Mouse (Mus musculus) yolk sac, embryonic 10.5 days (tissue): ENCODE measurements at regions not wholly inside any gene's neighbourhood (a gene's known extent, or its start where the extent isn't known, plus 50 kb on each side); places are given as distances from the start of the nearest gene placed in this dataset.
"Not testable (repeated sequence)": the region's sequence is repeated elsewhere in the genome, so short reads cannot be mapped to it uniquely, and the experiment has no call there.

ENCODE experiments used
- DNase-seq: peaks from one replicate; pipeline ENCODE4 v3.0.0-alpha.2; 2017; ENCODE audit warnings: low spot score

DNA sequence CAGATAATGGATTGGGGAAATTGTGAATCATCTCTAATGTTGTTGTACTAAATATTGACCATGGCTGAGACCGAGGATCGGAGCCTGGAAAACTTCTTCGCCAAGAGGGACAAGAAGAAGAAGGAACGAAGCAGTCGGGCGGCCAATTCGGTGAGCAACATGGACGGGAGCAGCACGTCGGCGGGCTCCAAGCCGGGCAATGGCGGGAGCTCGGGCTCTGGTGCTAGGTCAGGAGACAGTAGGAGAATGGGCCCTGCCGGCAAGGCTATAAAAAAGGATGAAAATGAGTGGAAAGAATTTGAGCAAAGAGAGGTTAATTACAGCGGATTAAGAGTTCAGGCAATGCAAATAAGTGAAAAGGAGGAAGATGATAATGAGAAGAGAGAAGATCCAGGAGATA is 55.0 kb upstream of the Zfp990 start:
- not testable (repeated sequence) for DNase-seq

DNA sequence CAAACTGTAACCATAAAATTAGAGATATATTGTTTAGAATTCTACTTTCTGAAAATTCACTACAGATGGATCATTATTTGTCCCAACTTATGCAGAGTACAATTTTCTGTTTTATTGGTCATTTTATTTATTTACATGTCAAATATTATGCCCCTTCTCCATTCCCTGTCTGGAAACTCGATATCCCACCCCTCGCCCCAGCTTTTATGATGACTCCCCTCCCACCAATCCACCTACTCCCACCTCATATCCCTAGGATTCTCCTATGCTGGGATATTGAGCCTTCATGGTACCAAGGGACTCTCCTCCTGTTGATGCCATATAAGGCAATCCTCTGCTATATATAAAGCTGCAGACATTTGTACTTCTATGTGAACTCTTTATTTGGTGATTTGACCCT is 62.0 kb upstream of the Zfp990 start:
- DNase-seq = no peak

DNA sequence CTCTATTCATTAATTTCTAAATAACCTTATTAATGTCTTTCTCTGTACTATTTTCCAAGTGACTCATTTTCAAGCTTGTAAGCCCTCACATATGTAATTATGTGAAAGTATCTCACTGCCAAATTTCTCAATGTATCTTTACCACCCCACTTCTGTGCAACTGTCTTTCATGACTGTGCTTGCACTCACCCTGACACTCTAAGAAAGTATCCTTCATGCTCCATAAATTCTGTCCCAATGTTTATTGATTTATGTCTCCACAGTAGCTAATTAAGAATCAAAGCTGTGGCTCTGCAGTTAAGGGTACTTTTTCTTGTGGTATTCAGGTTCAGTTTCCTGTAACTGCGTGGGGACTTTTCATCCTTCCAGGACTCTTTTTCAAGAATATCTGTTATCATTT is 73.8 kb upstream of the Zfp990 start:
- DNase-seq = not testable (repeated sequence)

DNA sequence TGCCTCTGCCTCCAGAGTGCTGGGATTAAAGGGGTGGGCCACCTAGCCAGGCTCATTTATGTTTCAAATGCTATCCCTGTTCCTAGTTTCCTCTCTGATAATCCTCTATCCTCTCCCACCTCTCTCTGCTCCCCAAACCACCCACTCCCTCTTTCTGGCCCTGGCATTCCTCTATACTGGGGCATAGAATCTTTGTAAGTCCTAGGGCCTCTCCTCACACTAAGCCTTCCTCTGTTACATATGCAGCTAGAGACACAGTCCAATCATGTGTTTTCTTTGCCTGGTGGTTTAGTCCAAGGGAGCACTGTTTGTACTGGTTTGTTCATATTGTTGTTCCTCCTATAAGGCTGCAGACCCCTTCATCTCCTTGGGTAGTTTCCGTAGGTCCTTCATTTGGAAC is 76.0 kb upstream of the Zfp990 start:
- no peak for DNase-seq

DNA sequence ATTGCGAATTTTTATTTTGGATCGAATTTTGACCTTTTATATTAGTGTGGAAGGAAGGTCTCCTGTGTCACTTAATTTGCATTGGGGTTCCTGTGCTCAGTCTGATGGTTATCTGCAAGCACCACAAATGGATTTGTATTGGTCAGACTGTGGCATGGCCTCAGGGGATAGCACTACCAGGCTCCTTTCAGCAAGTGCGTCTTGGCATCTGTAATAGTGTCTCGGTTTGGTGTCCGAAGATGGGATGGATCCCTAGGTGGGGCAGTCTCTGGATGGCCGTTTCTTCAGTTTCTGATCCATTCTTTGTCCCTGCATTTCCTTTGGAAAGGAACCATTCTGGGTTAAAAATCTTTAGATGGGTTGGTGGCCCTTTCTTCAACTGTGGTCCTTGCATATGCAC is 76.5 kb upstream of the Zfp990 start:
- DNase-seq = no peak

DNA sequence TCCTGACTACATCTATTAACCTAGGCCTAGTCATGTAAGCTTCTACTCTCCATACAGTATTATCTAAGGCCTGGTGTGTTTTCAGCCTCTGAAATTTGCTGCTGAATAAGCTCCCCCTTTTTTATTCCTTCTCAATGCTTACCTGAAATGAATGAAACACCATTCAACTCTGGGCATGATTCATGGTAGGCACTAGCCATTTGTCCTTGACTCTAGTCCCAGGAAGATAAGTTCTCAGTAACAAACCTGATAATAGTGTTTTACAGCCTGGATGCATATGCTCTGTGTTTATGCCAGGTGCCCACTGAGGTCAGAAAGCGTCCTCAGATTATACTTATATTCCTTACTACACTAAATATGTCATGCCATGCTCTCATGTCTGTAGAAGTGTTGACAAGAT is 77.3 kb upstream of the Zfp990 start:
- DNase-seq = not testable (repeated sequence)

DNA sequence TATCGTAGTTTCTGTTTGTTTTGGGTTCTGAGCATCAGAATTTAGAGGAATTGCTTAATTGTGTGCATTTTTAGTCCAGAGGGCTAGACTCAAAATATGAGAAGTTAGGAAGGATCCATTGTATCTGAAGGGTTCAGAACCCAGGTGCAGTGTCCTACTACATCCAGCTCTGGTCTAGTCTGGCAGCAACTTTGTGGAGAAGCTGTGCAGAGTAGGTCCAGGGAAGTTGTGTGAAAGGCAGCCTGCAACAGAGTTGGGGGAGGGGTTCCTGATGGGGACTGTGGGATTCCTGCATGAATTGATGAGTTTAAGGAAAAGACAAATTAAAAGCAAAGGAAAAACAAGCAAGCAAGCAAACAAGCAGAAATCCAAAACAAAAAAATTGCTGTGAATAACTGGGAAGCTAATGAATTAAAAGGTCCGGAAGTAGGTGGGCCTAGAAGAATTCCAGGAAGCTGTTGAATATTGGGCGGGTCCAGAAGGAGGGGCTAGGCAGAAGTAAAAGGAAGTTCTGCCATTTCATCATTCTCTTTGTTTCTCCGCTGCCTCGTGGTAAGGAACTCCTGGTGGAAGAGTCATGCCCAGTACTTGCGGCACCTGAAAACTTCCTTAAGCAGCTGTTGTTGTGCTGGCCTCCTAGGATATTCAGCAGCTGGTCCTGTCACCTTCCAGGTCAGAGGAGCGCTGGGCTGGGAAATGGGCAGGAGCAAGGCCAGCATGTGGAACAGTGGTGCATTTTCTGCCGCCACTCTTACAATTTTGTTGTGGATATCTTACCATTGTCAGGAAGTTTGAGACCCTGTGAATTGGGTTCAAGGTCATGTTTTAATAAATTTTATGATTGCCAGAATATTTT is 78.4 kb upstream of the Zfp990 start:
- DNase-seq = peak; percentile 27

DNA sequence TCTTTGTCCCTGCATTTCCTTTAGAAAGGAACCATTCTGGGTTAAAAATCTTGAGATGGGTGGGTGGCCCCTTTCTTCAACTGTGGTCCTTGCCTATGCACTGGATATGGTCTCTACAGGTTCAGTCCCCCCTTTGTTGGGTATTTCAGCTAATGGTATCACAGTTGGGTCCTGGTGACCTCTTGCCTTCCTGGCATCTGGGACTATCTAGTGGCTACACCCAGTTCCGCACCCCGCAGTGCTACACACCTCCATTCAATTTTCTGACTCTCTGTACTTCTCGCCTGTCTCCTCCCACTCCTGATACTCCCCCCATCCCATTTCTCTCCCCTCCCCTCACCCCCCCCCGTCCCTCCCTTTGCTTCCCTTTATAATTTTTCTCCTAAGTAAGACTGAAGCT is 92.7 kb upstream of the Zfp990 start:
- DNase-seq = not testable (repeated sequence)

DNA sequence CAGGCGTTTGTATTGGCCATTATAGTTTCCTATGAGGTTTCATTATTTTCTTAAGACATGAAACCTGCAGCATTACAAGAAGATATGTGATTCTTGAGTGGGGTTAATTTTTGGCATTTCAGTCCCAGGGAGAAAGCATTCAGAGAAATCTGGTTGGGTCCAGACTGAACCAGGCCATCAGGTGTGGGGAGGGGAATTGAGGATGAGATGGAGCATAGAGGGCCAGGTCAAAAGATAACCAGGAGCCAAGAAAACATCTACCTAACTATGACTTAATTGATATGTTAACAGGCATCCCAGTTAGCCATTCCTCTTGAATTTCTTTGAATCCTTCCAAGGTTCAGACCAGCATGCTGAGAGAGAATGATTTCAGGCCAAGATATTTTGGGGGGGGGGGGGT is 96.2 kb upstream of the Tnfrsf8 start:
- no peak for DNase-seq

DNA sequence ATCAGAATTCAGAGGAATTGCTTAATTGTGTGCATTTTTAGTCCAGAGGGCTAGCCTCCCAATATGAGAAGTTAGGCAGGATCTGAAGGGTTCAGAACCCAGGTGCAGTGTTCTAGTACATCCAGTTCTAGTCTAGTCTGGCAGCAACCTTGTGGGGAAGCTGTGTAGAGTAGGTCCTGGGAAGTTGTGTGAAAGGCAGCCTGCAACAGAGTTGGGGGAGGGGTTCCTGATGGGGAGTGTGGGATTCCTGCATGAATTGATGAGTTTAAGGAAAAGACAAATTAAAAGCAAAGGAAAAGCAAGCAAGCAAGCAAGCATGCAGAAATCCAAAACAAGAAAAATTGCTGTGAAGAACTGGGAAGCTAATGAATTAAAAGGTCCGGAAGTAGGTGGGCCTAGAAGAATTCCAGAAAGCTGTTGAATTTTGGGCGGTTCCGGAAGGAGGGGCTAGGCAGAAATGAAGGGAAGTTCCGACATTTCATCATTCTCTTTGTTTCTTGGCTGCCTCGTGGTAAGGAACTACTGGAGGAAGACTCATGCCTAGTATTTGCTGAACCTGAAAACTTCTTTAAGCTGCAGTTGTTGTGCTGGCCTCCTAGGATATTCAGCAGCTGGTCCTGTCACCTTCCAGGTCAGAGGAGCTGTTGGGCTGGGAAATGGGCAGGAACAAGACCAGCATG is 95.0 kb upstream of the Tnfrsf8 start:
- DNase-seq = no peak

DNA sequence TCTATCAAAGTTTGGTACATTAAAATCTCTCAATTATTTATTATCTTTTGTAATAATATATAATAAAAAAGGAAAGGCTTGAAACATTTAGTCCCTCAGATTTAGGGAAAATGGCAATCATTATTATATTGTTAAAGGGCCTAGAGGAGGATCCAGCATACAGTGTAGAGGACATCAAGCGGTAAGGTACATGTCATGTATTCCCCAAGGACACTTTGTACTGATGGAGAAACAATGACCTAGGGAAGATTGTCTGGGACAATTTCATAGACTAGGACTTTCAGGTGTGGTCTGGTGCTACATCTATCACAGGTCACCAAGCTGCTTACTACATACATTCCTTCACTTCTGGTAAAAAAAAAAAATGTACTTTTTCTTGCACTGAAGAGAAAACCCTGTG is 91.1 kb upstream of the Tnfrsf8 start:
- not testable (repeated sequence) for DNase-seq

DNA sequence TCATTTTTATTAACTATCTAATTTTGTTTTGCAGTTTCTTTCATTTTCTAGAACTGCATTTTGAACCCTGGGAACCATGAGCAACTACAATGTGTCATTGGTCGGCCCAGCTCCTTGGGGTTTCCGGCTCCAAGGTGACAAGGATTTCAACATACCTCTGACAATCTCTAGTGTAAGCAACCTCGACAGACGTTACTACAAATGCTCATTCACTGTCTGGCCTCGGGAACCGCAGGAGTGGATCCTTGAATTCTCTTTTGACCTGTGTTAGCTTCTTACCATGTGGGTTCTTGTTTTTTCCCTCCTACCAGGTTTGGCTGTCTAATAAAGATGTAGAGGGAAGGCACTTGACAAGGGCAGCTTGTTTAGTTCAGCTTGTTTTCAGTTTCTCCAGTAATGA is 89.3 kb upstream of the Tnfrsf8 start:
- DNase-seq = not testable (repeated sequence)

DNA sequence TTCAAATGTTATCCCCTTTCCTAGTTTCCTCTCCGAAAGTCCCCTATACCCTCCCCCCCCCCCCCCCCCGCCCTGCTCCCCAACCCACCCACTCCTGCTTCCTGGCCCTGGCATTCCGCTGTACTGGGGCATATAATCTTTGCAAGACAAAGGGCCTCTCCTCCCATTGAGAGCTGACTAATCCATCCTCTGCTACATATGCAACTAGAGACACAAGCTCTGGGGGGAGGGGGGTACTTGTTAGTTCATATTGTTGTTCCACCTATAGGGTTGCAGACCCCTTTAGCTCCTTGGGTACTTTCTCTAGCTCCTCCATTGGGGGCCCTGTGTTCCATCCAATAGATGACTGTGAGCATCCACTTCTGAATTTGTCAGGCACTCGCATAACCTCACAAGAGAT is 63.9 kb upstream of the Tnfrsf8 start:
- not testable (repeated sequence) for DNase-seq

DNA sequence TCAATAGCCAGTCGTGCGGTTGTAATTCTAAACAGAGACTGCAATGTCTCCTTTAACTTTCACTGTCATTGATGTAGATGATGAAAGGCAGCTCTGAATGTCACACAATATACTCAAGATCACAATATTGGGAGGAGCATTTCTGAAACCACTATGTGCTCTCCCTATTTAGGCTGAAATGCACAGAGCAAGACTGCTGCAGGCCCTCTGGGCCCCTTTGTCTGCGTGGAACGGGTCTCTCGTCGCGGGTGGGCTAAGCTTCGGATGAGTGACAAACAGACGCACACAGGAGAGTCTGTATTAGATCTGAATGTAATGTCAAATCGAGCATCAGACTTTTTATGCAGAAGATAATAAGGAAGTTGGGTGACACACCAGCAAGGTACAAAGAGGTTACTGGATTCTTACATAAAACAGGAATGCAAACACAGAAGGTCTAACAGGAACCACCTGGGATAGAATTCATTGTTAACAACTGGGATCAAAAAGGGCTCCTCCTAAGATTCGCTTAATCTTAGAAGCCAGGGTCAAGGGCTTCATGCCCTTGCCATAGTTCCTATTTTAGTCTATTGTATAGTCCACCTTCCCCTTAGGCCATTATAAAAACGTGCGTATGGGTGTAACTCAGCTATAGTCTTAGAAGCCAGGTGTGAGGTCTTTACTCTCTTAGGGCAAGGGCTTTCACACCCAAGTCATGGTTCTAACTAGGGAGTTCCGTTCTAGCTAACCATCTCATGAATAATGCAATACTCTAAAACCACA is 62.5 kb upstream of the Tnfrsf8 start:
- not testable (repeated sequence) for DNase-seq

DNA sequence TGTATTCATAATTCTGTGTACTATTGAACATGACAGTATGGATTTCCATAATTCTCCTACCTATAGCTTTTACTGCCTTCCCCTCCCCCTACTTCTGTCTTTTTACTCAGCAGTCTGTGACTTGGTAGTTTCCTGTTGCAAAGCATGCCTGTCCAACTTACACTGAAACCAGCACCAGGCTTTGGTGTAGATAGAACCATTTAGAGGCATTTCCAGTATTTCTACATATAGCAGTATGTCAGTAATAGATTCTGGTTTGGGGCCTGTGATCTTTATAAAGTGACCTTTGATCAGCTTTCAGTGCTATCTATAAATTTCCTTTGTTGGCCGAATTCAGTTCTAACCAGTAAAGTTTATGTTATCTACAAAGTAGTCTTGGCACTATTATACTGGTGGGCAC is 54.8 kb upstream of the Tnfrsf8 start:
- no peak for DNase-seq

DNA sequence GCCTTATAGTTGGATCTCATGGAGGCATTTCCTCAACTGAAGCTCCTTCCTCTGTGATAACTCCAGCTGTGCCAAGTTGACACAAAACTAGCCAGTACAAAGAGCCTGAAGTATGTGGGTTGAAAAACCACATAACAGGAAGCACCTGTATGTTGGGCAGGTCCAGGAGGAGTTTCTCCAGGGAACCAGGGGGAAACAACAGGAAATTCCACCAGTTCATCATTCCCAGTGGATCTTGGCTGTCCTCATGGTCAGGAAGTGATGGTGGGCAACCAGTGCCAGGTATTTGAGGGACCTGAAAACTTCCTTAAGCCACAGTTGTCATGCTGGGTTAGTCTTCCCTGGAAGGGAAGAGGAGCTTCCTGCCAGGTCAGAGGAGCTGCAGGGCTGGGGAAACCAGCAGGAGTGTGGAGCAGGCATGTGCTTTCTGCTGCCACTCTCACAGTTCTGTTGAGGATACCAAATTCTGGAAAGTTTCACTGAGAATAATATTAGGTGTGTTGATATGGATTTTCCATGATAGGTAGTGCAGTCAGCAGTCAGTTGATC is 52.4 kb upstream of the Tnfrsf8 start:
- DNase-seq = no peak

DNA sequence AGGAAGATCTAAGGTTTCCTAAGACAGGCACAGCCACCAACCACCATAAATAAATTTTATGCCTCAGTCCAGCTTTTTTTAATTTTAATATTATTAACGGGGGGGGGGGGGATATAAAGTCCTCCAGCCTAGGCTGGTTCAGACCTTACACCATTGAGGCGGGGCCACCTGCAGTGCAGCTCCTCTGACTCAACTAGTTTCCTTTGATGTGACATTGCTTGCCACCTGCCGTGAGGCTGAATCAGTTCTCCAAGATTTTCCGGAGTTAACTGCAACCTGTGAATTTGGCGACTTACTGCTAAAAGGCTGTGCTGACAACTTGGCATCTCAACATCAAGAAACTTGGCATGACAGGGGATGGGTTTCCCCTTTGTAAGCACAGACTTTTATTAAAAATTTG is 51.3 kb upstream of the Tnfrsf8 start:
- DNase-seq = no peak

DNA sequence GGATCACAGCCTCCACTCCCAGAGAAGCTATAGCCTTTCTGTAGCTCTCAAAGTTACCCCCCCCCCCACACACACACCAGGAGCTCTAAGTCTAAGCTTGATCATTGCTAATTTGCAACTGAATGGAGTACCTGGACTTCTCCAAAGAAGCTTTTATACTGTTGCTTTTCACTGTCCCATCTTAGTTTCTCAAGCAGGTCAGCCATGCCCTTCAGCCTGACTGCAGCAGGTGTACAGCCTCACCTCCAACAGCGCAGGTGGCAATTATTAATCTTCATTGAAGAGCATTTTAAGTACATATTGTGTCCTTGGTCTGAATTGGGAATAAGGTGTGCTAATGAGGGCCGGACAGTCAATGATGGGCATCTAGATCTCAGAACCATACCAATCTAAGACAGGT is 50.8 kb upstream of the Tnfrsf8 start:
- DNase-seq = not testable (repeated sequence)
